Mouse (Mus musculus): ENCODE results near the gene Calm3. TPM values are rescaled to one million over a fixed set of nuclear protein-coding genes. Genes with fewer than 3 reads are reported as not detected.

The Calm3 gene
- polyA plus RNA-seq (2017; shearing (Covaris generic)) = 100 to 1,000 TPM; 191 to 201 TPM

GRCm38 (mm10) chr7:16924037-16924834 is at the start of gene Calm3:
Gene Calm3 (minus strand): TSS chr7:16924114.

DNA sequence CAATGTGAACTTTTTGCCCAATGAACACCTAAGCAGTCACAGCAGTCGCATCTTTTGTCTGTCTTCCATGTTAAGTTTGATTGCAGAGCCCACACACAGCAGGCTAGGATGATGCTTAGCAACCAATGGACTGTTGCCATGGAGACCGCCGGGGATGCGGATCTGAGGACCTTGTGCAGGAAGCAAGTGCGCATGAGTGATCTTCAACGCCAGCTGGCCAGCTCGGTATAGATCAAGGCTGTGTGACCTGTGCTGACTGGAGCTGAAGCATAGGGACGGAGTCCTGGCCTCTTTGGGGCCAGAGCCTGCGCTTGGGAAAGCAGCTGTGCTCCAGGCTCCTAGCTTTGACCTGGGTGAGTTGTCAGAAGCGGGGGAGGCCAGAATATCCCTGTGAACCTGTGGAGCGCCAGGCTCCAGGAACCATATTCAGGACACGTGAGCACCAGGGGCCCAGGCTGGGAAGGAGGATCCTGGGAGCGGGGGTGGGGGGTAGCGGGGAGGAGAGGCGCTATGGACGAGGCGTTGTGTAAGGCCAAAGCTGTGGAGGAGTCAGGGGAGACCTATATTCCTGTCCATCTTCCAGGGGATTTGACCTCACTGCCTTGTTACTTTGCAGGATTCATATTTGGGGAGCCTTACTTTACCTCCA is 35.7 kb upstream of the Calm3 start, which contains the start of gene Pnmal1:
TSS of gene Pnmal1 (plus strand) at position 141 of the 649 bp plus-strand sequence.

DNA sequence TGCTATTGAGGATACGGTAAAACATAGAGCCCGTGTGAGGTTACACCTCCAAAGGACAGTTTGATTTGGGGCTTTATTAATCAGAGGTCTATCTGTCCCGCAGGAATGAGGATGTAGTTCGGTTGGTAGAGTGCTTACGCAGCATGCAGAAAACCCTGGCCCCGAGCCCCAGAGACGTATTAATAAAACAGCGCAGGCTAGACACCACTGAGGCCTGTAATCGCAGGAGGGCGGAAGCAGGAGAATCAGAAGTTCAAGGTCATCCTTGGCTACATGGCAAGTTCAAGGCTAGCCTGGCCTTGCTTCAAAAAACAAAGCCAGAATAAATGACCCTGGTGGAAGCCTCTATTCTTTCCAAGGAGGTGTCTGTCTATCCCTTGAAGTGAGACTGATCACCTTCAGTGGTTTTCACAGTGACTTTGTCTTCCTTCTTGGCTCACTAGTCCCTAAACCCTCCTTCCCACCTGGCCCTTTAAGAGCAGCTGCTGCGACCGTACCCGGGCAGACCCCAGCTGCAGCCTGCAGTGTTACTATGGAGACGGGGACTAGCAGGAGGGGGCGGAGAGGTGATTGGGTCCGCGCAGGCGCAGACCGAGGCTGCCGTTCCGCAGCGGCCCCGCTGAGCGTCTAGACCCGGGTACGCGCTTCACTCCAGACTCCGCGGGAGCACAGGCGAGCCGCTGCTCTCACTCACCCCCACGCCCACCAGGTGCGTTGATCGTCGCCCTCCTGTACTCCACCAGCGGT is 20.3 kb upstream of the Calm3 start, which contains the start of gene Pnmal2:
TSS of gene Pnmal2 (plus strand) at position 622 of the 747 bp plus-strand sequence.

DNA sequence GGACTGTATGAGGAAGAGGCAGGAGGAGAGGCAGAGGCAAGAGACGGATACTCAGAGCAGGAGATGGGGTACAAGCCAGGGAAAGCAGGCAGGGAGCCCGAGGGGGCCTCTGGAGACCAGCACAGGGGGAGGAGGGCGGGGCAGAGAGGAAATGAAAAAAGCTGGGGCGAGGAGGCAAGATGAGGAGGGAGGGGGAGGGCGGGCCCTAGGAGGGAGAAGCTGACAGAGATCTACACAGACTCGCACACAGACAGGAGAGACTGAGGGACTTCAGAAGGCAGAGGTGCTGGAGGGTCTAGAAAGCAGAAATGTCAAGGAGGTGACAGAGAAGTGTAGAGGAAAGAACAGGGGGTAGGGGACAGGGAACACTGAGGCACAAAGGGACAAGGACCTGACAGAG is 17.6 kb downstream of the Calm3 start, which contains the start of gene Ptgir:
TSS of gene Ptgir (plus strand) at position 210 of the 400 bp plus-strand sequence.

DNA sequence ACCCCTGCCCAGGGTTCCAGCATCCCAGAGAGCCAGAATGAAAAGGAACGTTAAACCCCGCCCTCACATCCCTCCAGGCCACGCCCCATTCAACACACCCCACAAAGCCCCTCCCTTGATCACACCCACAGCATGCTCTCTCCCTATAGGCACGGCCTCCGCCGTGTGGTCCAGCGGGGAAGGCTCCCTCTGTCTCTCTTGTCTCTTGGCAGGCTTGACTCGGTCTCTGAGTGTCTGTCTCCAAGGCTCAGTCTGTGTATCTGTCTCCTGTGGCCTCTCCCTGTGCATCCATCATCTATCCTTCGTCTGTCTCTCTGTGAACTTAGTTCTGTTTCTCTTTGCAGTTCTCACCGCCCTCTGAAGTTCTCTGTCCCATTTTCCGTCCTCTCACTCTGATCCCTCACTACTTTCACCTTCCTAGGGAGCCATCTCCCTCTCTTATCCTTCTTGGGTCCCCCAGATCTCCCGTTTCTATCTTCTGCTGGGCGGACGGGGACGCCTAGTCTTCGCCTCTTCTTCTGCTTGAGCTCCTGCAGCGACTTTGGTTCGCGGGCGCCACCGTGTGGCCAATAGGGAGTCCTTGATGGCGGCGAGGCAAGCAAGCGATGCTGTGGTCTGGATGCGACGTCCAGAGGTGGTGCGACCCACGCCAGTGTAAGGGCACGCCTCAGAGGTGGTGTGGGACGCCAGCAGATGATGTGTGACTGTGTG is 32.1 kb downstream of the Calm3 start, which contains the start of gene Gng8:
TSS of gene Gng8 (plus strand) at position 146 of the 711 bp plus-strand sequence.

GRCm38 (mm10) chr7:16875310-16875325 is 48.8 kb downstream of the Calm3 start, which contains the start of gene Dact3:
Gene Dact3 (plus strand): TSS chr7:16875317.

Other genes starting within 250 kb of the Calm3 start
- gene Ceacam15, start 248.4 kb downstream of the Calm3 start, polyA plus RNA-seq (2017; shearing (Covaris generic)) = under 1 TPM; 0.68 to 0.79 TPM
- not detected for gene Ceacam9, start 202.2 kb downstream of the Calm3 start, polyA plus RNA-seq (2017; shearing (Covaris generic))
- 100 to 1,000 TPM; 259 to 270 TPM for gene Ap2s1, start 185.7 kb downstream of the Calm3 start, polyA plus RNA-seq (2017; shearing (Covaris generic))
- 100 to 1,000 TPM; 197 to 316 TPM for gene Slc1a5, start 142.8 kb downstream of the Calm3 start, polyA plus RNA-seq (2017; shearing (Covaris generic))
- gene Strn4, start 108.2 kb downstream of the Calm3 start, polyA plus RNA-seq (2017; shearing (Covaris generic)) = 10 to 100 TPM; 61.5 to 74.8 TPM
- 10 to 100 TPM; 19.1 to 22.7 TPM for gene Fkrp, start 107.4 kb downstream of the Calm3 start, polyA plus RNA-seq (2017; shearing (Covaris generic))
- gene Prkd2, start 81.2 kb downstream of the Calm3 start, polyA plus RNA-seq (2017; shearing (Covaris generic)) = 100 to 1,000 TPM; 143 to 190 TPM
- under 1 TPM; 0.07 to 0.42 TPM for gene Dact3, start 48.8 kb downstream of the Calm3 start, polyA plus RNA-seq (2017; shearing (Covaris generic))
- not detected for gene Gng8, start 32.3 kb downstream of the Calm3 start, polyA plus RNA-seq (2017; shearing (Covaris generic))
- gene Ptgir, start 17.6 kb downstream of the Calm3 start, polyA plus RNA-seq (2017; shearing (Covaris generic)) = 10 to 100 TPM; 11.2 to 16.3 TPM
- not detected for gene Pnmal2, start 20.6 kb upstream of the Calm3 start, polyA plus RNA-seq (2017; shearing (Covaris generic))
- under 1 TPM in 1 of 2 experiments, not detected in 1; 0.07 TPM for gene Pnmal1, start 35.6 kb upstream of the Calm3 start, polyA plus RNA-seq (2017; shearing (Covaris generic))
- 1 to 10 TPM; 2.2 to 3.0 TPM for gene Gm42372, start 59.0 kb upstream of the Calm3 start, polyA plus RNA-seq (2017; shearing (Covaris generic))
- under 1 TPM; 0.05 to 0.31 TPM for gene Ccdc8, start 68.6 kb upstream of the Calm3 start, polyA plus RNA-seq (2017; shearing (Covaris generic))
- gene Ppp5c, start 103.8 kb upstream of the Calm3 start, polyA plus RNA-seq (2017; shearing (Covaris generic)) = 100 to 1,000 TPM in 1 of 2 experiments, 10 to 100 TPM in 1; 99.7 to 101 TPM
- gene Hif3a, start 138.3 kb upstream of the Calm3 start, polyA plus RNA-seq (2017; shearing (Covaris generic)) = under 1 TPM in 1 of 2 experiments, not detected in 1; 0.98 TPM
- under 1 TPM; 0.43 to 0.69 TPM for gene Psg16, start 149.9 kb upstream of the Calm3 start, polyA plus RNA-seq (2017; shearing (Covaris generic))
- gene Ceacam3, start 226.2 kb upstream of the Calm3 start, polyA plus RNA-seq (2017; shearing (Covaris generic)) = not detected